Mouse (Mus musculus): Measurements from ENCODE around the gene Akt1.

Gene Akt1

GRCm38 (mm10) chr12:112688458-112688857 lies 13.8 kb upstream of the Akt1 start:
- DNase-seq (ENCODE audit: low spot score in 2 of 2) = no peak

DNA sequence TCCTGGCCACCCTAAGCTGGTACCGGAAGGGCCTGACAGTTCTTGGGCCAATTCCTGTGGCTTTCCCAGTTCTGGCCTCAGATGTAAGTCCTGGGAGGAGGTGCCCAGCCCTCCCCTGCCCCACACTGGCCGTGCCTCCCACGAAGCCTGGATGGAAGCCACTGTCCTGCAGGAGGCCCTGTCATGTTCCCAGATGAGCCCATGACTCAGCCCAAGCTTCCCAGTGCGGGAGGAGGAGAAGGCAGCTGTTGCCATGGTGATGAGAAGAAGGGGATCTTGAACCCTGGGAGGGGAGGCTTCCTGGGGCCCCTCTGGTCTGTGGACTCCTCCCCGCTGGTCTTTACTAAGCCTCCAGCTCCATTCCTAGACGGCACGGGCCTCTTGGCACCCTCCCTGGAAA lies 8.7 kb upstream of the Akt1 start:
- DNase-seq (ENCODE audit: low spot score in 2 of 2) = no peak

- DNase-seq (ENCODE audit: low spot score in 2 of 2) = no peak
These were observed 4.6 kb upstream of the Akt1 start for GRCm38 (mm10) chr12:112679027-112679996.

GRCm38 (mm10) chr12:112678555-112679026 lies 3.9 kb upstream of the Akt1 start, which contains the start of gene Zbtb42:
Zbtb42 (plus strand) TSS chr12:112678828.
- DNase-seq (ENCODE audit: low spot score in 2 of 2) = no peak

- DNase-seq (ENCODE audit: low spot score in 2 of 2) = no peak
These were observed 3.4 kb upstream of the Akt1 start for GRCm38 (mm10) chr12:112677943-112678554.

DNA sequence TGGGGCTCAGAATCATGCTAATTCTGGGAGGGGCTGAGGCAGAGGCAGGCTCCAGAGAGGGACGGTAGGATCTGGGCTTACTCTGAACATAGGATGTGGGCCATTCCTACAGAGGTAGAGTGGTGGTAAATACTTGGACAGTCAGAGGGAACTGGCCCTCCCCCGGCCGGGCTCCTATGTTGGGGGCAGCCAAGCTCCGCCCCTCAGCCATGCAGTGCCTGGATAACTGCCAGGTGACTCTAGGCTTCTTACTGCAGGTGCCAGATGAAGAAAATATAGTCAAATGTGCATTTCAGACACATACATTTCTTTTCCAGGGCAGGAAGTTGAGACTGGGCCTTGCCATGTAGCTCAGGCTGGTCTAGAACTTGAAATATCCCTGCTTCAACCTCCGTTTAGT lies 2.4 kb upstream of the Akt1 start:
- no peak for DNase-seq (ENCODE audit: low spot score in 2 of 2)

GRCm38 (mm10) chr12:112675245-112676035 lies 756 bp upstream of the Akt1 start:
- DNase-seq (ENCODE audit: low spot score in 2 of 2) = peak; percentile 77 to 85

DNA sequence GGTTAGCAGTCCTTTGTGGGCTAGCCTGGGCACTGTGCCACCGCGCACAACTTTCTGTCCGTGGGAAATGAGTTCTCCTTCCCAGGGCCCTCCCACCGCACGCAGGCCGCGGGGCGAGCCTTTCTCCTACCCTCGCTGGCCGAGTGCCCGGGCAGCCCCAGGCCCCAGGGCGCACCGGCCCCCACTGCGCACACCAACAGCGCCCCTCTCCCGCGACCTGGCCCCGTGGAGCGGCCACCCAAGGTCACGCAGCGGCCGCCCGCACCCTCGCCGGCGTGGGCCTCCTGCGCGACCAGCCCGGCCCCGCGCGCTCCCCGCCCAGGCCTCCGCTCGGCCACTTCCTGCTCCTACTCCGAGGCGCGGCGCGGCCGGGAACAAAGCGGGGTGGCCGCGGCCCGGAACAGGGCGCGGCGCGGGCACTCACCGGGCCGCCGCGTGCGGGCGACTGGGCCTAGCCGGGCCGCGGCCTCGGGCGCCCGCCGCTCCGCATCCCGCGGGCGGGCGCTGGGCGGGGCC lies 1.1 kb downstream of the Akt1 start:
- no peak for DNase-seq (ENCODE audit: low spot score in 2 of 2)

- DNase-seq (ENCODE audit: low spot score in 2 of 2) = no peak
These were observed 1.7 kb downstream of the Akt1 start for GRCm38 (mm10) chr12:112672744-112673575.

DNA sequence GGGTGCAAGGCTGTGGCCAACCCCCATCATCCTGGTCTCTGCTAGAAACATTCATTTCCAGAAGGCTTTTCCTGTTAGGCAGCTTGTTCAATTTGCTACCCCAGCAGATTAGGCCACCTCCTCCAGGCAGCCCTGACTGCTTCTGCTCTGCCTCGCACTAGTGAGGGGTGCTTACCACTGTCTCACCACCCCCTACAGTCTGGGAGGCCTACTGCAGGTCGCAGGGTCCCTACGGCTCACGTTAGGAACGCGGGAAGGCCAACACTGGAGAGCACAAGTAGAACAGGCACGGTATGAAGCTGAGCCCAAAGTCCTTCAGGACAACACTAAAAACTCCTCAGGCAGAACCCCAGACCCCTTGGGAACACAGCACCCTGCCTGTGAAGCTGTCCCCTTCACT lies 2.8 kb downstream of the Akt1 start:
- DNase-seq (ENCODE audit: low spot score in 2 of 2) = no peak

DNA sequence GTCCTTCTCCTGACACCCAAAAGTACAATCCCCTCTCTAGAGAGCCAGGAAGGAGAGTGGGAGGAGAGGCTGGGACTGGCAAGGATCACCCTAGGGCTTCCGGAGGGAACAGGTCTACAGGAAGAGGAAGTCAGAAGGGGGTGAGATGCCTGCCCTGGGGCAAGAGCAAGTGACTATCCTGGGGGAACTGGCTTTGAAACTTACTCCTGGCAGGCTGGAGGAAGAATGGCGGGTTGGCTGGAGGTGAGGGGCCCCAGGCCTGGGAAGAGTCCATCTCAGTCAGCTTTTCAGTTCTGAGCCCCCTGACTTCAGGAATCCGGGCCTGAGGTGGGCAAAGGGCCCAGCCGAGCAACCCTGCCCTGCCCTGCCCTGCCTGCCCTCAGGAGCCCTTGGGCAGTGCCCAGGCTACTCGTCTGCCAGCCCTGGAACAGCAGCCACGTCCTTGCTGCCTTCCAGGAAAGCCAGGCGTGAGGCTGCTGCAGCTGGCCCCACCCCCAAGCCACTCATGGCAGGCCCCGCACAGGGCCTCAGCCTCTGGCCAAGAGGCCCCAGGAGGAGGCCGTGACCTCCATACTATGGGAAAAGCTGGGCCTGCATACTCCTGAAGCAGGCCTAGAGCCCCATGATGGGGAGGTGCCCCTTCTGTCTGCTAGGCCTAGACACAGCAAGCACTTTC lies 3.8 kb downstream of the Akt1 start:
- no peak for DNase-seq (ENCODE audit: low spot score in 2 of 2)

DNA sequence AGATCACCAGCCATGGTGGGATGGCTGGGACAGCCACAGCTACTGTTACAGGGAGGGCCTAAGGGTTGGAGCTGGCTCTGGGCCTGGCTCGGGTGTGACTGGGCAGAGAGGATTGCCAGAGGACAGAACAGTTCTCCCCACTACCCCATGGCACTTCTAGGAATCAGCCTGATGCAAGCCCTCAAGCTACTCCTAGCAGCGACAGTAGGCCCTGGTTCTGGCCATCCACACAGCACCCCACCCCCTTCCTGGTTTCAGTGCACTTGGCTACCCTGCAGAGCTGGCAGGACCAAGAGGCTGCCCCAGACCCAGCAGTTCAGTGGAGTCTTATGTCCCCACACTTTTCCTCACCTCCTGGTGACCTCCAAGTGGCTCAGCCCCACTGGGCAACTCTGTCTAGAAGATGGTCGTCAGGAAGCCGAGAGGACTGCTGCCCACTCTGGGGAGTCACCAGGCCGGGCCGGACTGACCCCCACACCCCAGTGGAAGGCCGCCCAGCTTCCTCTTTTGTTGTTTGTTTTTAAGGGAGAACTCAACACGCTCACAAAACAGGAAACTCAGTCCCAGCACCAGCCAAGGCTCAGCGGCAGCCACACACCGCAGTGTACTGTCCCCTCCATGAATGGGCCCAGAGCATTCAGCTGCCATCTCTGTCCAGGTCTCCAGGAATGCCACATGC lies 6.9 kb downstream of the Akt1 start:
- no peak for DNase-seq (ENCODE audit: low spot score in 2 of 2)

- no peak for DNase-seq (ENCODE audit: low spot score in 2 of 2)
These were observed 8.7 kb downstream of the Akt1 start for GRCm38 (mm10) chr12:112665881-112666544.

- peak; percentile 71 to 84 for DNase-seq (ENCODE audit: low spot score in 2 of 2)
These were observed 9.2 kb downstream of the Akt1 start for GRCm38 (mm10) chr12:112665445-112665844.

GRCm38 (mm10) chr12:112664656-112665055 lies 10.0 kb downstream of the Akt1 start:
- no peak for DNase-seq (ENCODE audit: low spot score in 2 of 2)

DNA sequence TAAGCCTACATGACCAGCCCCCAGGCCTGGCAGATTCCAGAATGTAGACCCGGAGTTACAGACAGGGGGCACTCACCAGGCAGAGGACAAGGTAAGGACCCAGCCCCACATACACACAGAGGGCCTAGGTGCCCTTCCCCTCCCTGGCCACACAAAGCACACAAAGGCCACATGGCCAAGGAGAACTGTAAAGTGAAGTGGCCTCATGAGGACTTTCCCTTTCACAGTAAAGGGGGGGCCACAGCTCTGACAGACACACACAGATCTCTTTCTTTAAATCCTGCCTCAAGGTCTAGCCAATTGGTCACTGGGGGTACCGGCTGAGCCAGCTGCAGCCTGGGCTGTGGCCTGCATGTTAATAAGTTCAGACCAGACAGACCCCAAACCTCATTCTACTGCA lies 10.6 kb downstream of the Akt1 start:
- DNase-seq (ENCODE audit: low spot score in 2 of 2) = no peak

- DNase-seq (ENCODE audit: low spot score in 2 of 2) = no peak
These were observed 11.0 kb downstream of the Akt1 start for GRCm38 (mm10) chr12:112663716-112664115.

- DNase-seq (ENCODE audit: low spot score in 2 of 2) = no peak
These were observed 11.4 kb downstream of the Akt1 start for GRCm38 (mm10) chr12:112663303-112663702.

DNA sequence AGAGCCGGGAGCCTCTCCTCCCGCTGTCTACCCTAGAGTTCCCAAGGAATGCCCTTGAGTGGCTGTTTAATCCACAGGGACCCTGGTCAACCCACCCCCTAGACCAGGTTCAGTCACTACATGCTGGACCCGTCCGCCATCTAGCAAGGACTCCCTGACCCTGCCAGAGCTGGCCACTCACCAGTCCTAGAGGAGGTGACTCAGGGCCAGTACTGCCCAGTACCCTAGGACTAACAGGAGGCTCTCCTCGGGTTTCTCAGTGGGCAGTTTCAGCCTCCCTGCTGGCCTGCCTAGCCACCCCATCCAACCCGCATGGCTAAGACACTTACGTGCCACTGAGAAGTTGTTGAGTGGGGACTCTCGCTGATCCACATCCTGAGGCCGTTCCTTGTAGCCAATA lies 12.8 kb downstream of the Akt1 start:
- no peak for DNase-seq (ENCODE audit: low spot score in 2 of 2)

Measured in cerebellum, postnatal 4 days (tissue).